Mouse (Mus musculus): ENCODE measurements around the gene Cacnb2. TPM values are rescaled to one million over a fixed set of nuclear protein-coding genes. Genes with fewer than 3 reads are reported as not detected.

Cacnb2 gene
- polyA plus RNA-seq, 1 experiment from 2014 or later = 1.2 TPM

DNA sequence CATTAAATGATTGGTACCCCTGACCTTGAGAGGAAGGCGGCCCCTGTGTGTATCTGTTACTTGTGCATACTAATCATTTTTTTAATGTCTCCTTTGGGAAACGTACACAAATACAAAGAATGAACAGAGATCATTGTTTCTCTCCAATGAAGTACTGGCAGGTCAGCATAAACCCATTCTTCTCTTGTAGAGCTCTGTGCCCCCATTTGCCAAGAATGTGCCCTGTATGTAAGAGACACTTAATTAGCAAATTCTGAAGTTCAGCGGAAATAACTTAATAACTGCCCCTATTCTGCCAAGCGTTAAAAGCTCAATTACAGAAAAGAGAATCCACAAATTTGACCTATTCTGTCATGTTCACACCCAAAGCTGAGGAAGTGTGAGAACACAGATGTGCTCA is 339.4 kb downstream of the Cacnb2 start:
- DNase-seq (ENCODE audit: low spot score) (no peak), ATAC-seq (replicated peaks; ENCODE audit: low FRiP score, low read depth) (no peak)
- H3K9me3 ChIP-seq (replicated peaks; ENCODE audit: low read length) = no peaks in the 10 kb centered on the region
- H3K27ac ChIP-seq = no peak overlapping the region
- no peaks in the 10 kb centered on the region for H3K4me1 ChIP-seq (replicated peaks; ENCODE audit: insufficient read depth, low read length)
- H3K4me2 ChIP-seq (ENCODE audit: low read length) = no peak overlapping the region
- 82% methylated on average over 4 of the region's 4 CpGs for WGBS
- H3K36me3 ChIP-seq (ENCODE audit: insufficient read depth, low read length) = no peaks in the 10 kb centered on the region
- no peaks in the 10 kb centered on the region for H3K27me3 ChIP-seq (ENCODE audit: insufficient read depth, low read length)
- no peak for TF ChIP-seq CTCF (IDR thresholded peaks at IDR 0.05; ENCODE audit: low read depth)
- H3K4me3 ChIP-seq (replicated peaks; ENCODE audit: low read depth, low read length) = no peak overlapping the region
- H3K9ac ChIP-seq (ENCODE audit: low read depth, low read length) = no peak overlapping the region

DNA sequence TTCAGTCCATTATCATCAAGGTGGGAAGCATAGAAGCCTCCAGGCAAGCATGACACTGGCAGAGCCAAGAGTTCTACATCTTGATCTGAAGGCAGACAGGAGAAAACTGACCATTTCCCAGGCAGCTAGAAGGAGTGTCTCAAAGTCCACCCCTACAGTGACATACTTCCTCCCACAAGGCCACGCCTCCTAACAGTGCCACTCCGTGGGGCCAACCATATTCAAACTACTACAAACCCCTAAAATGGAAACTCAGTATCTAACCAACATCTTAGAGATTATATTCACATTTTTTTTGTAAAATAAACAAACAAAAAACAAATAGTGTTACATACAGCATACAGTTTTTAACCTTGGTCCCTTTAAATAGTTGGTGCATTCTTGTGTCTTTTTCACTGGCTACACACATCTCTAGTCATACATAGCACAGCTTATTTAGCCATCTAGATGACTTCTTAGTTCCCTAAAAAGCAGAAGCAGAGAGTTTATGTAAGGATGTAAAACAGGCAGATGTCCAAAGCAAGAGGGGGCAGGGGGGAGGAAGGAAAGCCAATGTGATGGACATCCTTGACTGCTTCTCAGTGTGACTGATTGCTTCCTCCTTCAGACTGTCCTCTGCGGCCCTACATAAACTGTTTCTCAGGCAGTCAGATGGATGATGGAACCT is 340.9 kb downstream of the Cacnb2 start:
- no peak overlapping the region for H3K4me2 ChIP-seq (ENCODE audit: low read length)
- H3K9me3 ChIP-seq (replicated peaks; ENCODE audit: low read length) = no peaks in the 10 kb centered on the region
- H3K9ac ChIP-seq (ENCODE audit: low read depth, low read length) = no peak overlapping the region
- 76% methylated on average over 3 of the region's 3 CpGs for WGBS
- no peak for TF ChIP-seq CTCF (IDR thresholded peaks at IDR 0.05; ENCODE audit: low read depth)
- no peaks in the 10 kb centered on the region for H3K27me3 ChIP-seq (ENCODE audit: insufficient read depth, low read length)
- no peaks in the 10 kb centered on the region for H3K4me1 ChIP-seq (replicated peaks; ENCODE audit: insufficient read depth, low read length)
- H3K36me3 ChIP-seq (ENCODE audit: insufficient read depth, low read length) = no peaks in the 10 kb centered on the region
- DNase-seq (ENCODE audit: low spot score) = no peak
- H3K27ac ChIP-seq = no peak overlapping the region
- no peak overlapping the region for H3K4me3 ChIP-seq (replicated peaks; ENCODE audit: low read depth, low read length)
- ATAC-seq (replicated peaks; ENCODE audit: low FRiP score, low read depth) = no peak

DNA sequence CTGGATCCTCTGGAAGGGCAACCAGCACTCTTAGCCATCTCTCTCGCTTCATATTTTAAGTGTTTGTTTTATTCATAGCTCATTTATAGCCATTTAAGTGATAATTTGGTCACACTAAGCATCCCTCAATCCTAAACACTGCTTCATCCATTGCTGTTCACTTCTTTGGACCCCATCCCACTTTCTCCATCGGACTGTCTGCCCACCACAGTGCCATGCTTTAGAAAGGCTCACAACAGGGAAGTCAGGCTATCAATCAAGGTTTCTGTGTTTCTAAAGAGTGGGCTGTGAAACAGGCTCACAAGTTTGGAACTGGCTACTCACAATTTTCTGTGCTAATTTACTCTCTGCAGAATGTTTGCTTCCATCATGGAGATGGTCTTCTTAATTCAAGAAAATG is 350.2 kb downstream of the Cacnb2 start:
- Histone ChIP-seq H3K36me3 (ENCODE audit: insufficient read depth, low read length) (no peaks in the 10 kb centered on the region), H3K4me1 (replicated peaks; ENCODE audit: insufficient read depth, low read length) (no peaks in the 10 kb centered on the region), H3K4me3 (replicated peaks; ENCODE audit: low read depth, low read length) (no peak overlapping the region), H3K9ac (ENCODE audit: low read depth, low read length) (no peak overlapping the region), H3K27me3 (ENCODE audit: insufficient read depth, low read length) (no peaks in the 10 kb centered on the region), H3K27ac (no peak overlapping the region), H3K4me2 (ENCODE audit: low read length) (no peak overlapping the region), H3K9me3 (replicated peaks; ENCODE audit: low read length) (no peaks in the 10 kb centered on the region)
- DNase-seq (ENCODE audit: low spot score) (no peak), ATAC-seq (replicated peaks; ENCODE audit: low FRiP score, low read depth) (no peak)
- WGBS = 79% methylated on average over 2 of the region's 2 CpGs
- TF ChIP-seq CTCF (IDR thresholded peaks at IDR 0.05; ENCODE audit: low read depth) = no peak

DNA sequence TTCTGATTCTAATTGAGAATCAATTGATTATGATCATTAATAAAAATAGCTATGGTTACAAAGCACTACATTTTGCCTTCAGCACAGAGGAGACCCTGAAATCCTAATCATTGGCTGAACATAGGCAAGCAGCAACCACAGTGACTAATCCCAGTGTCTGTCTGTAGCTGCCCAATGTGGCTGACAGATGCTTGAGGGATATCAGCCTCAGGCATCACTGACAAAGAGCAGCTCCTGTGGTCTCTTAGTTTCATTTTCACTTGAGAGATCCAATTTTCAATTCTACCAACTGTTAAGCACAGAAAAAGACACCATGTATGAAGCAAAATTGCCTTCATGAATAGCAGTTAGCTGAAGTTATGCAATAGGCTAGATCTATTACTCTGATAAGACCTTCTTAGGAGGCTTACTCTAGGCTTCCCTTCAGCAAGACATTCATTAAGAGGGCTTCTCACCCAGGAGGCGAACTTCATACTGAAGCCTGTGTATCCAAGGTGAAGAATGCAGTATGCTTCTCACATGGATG is 358.1 kb downstream of the Cacnb2 start:
- Histone ChIP-seq H3K4me2 (ENCODE audit: low read length) (no peak overlapping the region), H3K4me3 (replicated peaks; ENCODE audit: low read depth, low read length) (no peak overlapping the region), H3K27ac (no peak overlapping the region), H3K9me3 (replicated peaks; ENCODE audit: low read length) (no peaks in the 10 kb centered on the region), H3K27me3 (ENCODE audit: insufficient read depth, low read length) (no peaks in the 10 kb centered on the region), H3K9ac (ENCODE audit: low read depth, low read length) (no peak overlapping the region), H3K4me1 (replicated peaks; ENCODE audit: insufficient read depth, low read length) (no peaks in the 10 kb centered on the region), H3K36me3 (ENCODE audit: insufficient read depth, low read length) (no peaks in the 10 kb centered on the region)
- DNase-seq (ENCODE audit: low spot score) (no peak), ATAC-seq (replicated peaks; ENCODE audit: low FRiP score, low read depth) (no peak)
- WGBS = 51% methylated on average over 1 of the region's 1 CpGs
- no peak for TF ChIP-seq CTCF (IDR thresholded peaks at IDR 0.05; ENCODE audit: low read depth)

DNA sequence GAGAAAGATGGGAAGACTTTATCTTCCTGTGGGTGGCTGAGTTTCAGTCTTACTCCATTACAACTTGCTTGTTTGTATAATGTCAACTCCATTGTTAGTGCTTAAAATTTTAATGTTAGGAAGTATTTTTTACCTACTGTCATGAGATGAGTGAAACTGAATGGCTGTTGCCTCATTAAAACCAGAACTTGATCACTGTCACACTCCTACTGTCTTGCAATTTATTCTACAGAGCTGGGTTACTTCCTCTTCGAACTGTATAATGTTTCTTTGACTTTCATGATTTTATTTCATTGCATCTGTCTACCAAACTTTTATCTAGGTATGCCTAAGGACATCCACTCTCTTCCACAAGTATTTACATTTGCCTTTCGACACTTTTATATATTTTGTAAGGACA is 358.6 kb downstream of the Cacnb2 start:
- whole genome bisulfite sequencing = 69% methylated on average over 2 of the region's 2 CpGs

DNA sequence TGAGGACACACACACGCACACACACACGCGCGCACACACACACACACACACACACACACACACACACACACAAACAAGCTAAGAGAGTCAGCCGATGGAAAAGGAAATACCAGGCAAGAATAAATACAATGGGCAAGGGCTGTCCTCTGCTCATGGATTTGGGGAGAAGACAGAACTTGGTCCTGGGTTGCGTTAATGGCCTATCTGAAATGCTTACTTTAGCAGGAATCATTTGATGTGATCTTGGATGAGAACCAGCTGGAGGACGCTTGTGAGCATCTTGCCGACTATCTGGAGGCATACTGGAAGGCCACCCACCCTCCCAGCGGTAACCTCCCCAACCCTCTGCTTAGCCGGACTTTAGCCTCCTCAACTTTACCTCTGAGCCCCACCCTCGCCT is 381.1 kb downstream of the Cacnb2 start:
- H3K4me1 ChIP-seq (replicated peaks; ENCODE audit: insufficient read depth, low read length) = no peaks in the 10 kb centered on the region
- no peaks in the 10 kb centered on the region for H3K9me3 ChIP-seq (replicated peaks; ENCODE audit: low read length)
- no peaks in the 10 kb centered on the region for H3K27me3 ChIP-seq (ENCODE audit: insufficient read depth, low read length)
- WGBS = 76% methylated on average over 11 of the region's 11 CpGs
- no peak overlapping the region for H3K9ac ChIP-seq (ENCODE audit: low read depth, low read length)
- no peak overlapping the region for H3K4me3 ChIP-seq (replicated peaks; ENCODE audit: low read depth, low read length)
- DNase-seq (ENCODE audit: low spot score) (no peak), ATAC-seq (replicated peaks; ENCODE audit: low FRiP score, low read depth) (no peak)
- no peak overlapping the region for H3K27ac ChIP-seq
- H3K36me3 ChIP-seq (ENCODE audit: insufficient read depth, low read length) = no peaks in the 10 kb centered on the region
- no peak overlapping the region for H3K4me2 ChIP-seq (ENCODE audit: low read length)
- no peak for TF ChIP-seq CTCF (IDR thresholded peaks at IDR 0.05; ENCODE audit: low read depth)

More for the DNA sequence above, 358.6 kb downstream of the Cacnb2 start:
- no peak for ATAC-seq (replicated peaks; ENCODE audit: low FRiP score, low read depth)
- Histone ChIP-seq H3K4me3 (replicated peaks; ENCODE audit: low read depth, low read length) (no peak overlapping the region), H3K4me1 (replicated peaks; ENCODE audit: insufficient read depth, low read length) (no peaks in the 10 kb centered on the region), H3K27me3 (ENCODE audit: insufficient read depth, low read length) (no peaks in the 10 kb centered on the region), H3K36me3 (ENCODE audit: insufficient read depth, low read length) (no peaks in the 10 kb centered on the region), H3K4me2 (ENCODE audit: low read length) (no peak overlapping the region), H3K9me3 (replicated peaks; ENCODE audit: low read length) (no peaks in the 10 kb centered on the region), H3K27ac (no peak overlapping the region), H3K9ac (ENCODE audit: low read depth, low read length) (no peak overlapping the region)
- no peak for DNase-seq (ENCODE audit: low spot score)
- no peak for TF ChIP-seq CTCF (IDR thresholded peaks at IDR 0.05; ENCODE audit: low read depth)

DNA sequence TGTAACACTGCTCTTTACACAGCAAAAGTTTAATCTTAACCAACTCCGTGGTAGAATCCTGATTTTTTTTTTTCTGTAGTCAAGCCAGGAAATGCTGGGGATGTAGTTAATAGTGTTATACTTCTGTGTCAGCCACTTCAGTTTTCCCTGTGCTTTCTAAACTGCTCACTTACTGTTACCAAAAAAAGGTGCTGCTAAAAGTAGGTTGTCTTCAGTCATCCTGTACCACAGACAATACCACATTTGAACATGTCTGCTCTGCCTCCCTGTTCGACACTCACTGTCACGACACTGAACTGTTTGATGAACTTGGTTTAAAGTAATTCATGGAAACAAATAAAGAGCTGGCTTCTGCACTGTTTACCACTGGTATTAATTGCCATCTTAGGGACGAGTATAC is 385.6 kb downstream of the Cacnb2 start:
- Histone ChIP-seq H3K9me3 (replicated peaks; ENCODE audit: low read length) (no peaks in the 10 kb centered on the region), H3K4me1 (replicated peaks; ENCODE audit: insufficient read depth, low read length) (no peaks in the 10 kb centered on the region), H3K36me3 (ENCODE audit: insufficient read depth, low read length) (no peaks in the 10 kb centered on the region), H3K9ac (ENCODE audit: low read depth, low read length) (no peak overlapping the region), H3K27me3 (ENCODE audit: insufficient read depth, low read length) (no peaks in the 10 kb centered on the region), H3K4me2 (ENCODE audit: low read length) (no peak overlapping the region), H3K27ac (no peak overlapping the region), H3K4me3 (replicated peaks; ENCODE audit: low read depth, low read length) (no peak overlapping the region)
- TF ChIP-seq CTCF (IDR thresholded peaks at IDR 0.05; ENCODE audit: low read depth) = no peak
- WGBS = 80% methylated on average over 4 of the region's 4 CpGs
- no peak for DNase-seq (ENCODE audit: low spot score)
- no peak for ATAC-seq (replicated peaks; ENCODE audit: low FRiP score, low read depth)
